Mouse (Mus musculus): ENCODE measurements around the gene Mslnl. TPM values are rescaled to one million over a fixed set of nuclear protein-coding genes. Genes with fewer than 3 reads are reported as not detected.
A peak's percentile ranks its signal among the peaks of the same experiment; 100 is the strongest.
"Not testable (repeated sequence)": the region's sequence is repeated elsewhere in the genome, so short reads cannot be mapped to it uniquely, and the experiment has no call there.

Mslnl gene
- total and polyA plus RNA-seq, 2 experiments from 2014 or later = 0.10 TPM; not detected in 1

DNA sequence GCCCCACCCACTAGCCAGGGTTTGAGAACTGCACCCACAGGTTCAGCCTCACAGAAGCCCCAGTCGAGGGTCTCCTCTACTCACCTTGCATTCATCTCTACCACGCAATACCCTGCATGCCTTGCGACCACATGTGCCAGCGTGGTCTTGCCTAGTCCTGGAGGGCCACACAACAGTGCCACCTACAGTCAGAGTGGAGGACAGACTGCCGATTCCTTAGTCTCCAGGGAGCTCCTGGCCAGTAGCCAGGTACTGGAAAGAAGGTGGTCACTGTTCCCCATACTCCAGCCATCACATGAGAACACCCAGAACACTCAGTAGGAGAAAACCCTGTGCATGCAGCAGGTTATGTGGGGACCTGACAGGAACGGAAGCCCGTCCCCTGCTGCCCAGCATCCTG lies 11.9 kb upstream of the Mslnl start:
- Histone ChIP-seq H3K9ac (no peak overlapping the region), H3K36me3 (ENCODE audit: insufficient read depth) (no peaks in the 10 kb centered on the region), H3K27ac (ENCODE audit: low read depth, low read length) (no peak overlapping the region), H3K4me1 (ENCODE audit: insufficient read depth) (peaks cover 13% of the 10 kb centered on the region; the same call in 1 of the 2 replicates), H3K4me2 (ENCODE audit: low read depth) (no peak overlapping the region), H3K27me3 (ENCODE audit: insufficient read depth, low read length) (no peaks in the 10 kb centered on the region), H3K4me3 (ENCODE audit: low read depth, low read length) (no peak overlapping the region), H3K9me3 (ENCODE audit: low read length) (no peaks in the 10 kb centered on the region)
- WGBS = 77% methylated on average over 7 of the region's 7 CpGs
- peak; percentile 44 for TF ChIP-seq CTCF (IDR thresholded peaks at IDR 0.05; ENCODE audit: low read depth)
- ATAC-seq (no peak), DNase-seq (no peak)

GRCm38 (mm10) chr17:25725264-25725663 lies 10.6 kb upstream of the Mslnl start:
- no peak overlapping the region for H3K4me3 ChIP-seq (ENCODE audit: low read depth, low read length)
- H3K4me2 ChIP-seq (ENCODE audit: low read depth) = no peak overlapping the region
- H3K9ac ChIP-seq = no peak overlapping the region
- peaks cover 13% of the 10 kb centered on the region; the same call in 1 of the 2 replicates for H3K4me1 ChIP-seq (ENCODE audit: insufficient read depth)
- DNase-seq (no peak), ATAC-seq (no peak)
- TF ChIP-seq CTCF (IDR thresholded peaks at IDR 0.05; ENCODE audit: low read depth) = no peak
- WGBS = 81% methylated on average over 6 of the region's 6 CpGs
- H3K27me3 ChIP-seq (ENCODE audit: insufficient read depth, low read length) = no peaks in the 10 kb centered on the region
- H3K9me3 ChIP-seq (ENCODE audit: low read length) = no peaks in the 10 kb centered on the region
- H3K36me3 ChIP-seq (ENCODE audit: insufficient read depth) = peaks cover 2% of the 10 kb centered on the region; the same call in 1 of the 2 replicates
- no peak overlapping the region for H3K27ac ChIP-seq (ENCODE audit: low read depth, low read length)

DNA sequence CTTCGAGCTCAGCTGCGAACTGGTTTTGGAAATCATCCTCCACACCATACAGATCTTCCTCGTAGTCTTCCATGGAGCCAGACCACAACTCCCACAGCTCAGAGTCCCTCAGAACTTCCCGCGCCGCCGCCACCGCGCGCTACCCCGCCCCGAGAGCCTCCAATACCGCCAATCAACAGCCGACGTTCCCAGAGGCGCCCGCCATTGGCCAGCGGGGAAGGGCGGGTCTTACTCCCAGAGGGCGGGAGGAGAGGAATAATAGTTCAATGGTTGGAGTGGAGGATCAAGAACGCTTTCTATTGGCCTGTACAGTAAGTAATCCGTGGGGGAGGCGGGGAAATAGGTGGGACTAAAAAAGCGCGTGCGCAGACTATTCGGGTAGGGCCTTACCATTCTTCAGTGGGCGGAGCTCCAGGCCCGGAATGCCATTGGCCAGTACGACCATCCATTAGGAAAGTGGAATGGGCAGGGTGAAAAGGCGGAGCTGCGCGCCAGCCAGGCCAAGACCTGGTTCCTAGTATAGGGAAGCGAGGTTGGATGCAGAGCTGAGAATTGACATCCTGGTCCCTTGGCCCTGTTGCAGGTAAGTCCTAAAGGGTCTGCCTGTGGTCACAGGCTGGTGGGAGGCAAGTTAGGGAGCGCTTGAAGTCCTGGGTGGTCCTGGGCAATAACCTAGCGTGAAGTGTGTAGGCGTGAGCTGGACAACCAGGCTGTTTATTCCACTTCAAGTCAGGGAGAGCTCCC lies 8.4 kb upstream of the Mslnl start, which contains the start of the genes Chtf18 and Rpusd1:
Gene Chtf18, minus strand, starts transcription at position 155 of the 744 bp plus-strand sequence.
Gene Rpusd1, plus strand, starts transcription at position 406 of the 744 bp plus-strand sequence.
- no peak for TF ChIP-seq CTCF (IDR thresholded peaks at IDR 0.05; ENCODE audit: low read depth)
- peak within 1 kb of the TSS; percentile 62; the same call in 1 of the 2 replicates for H3K27ac ChIP-seq (ENCODE audit: low read depth, low read length)

DNA sequence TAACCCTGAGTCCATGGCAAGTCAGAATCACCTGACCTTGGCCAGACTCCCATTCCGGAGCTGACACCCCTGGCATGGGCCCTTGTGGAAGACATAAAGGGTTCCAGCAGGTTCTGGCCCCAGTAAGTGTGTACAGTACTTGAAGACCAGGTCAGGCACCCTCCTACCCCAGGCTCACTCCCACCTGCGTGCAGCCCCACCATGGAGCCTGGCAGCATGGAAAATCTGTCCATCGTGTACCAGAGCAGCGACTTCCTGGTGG lies 7.9 kb upstream of the Mslnl start:
- Histone ChIP-seq H3K27ac (ENCODE audit: low read depth, low read length) (peak overlapping the region; percentile 62; the same call in 1 of the 2 replicates), H3K36me3 (ENCODE audit: insufficient read depth) (peaks cover 15% of the 10 kb centered on the region; the same call in 1 of the 2 replicates), H3K9me3 (ENCODE audit: low read length) (no peaks in the 10 kb centered on the region), H3K27me3 (ENCODE audit: insufficient read depth, low read length) (no peaks in the 10 kb centered on the region), H3K4me3 (ENCODE audit: low read depth, low read length) (peak overlapping the region; percentile 67), H3K4me1 (ENCODE audit: insufficient read depth) (peaks cover 13% of the 10 kb centered on the region; the same call in 1 of the 2 replicates), H3K4me2 (ENCODE audit: low read depth) (peak overlapping the region; percentile 94), H3K9ac (peak overlapping the region; percentile 61)
- ATAC-seq (no peak), DNase-seq (no peak)
- TF ChIP-seq CTCF (IDR thresholded peaks at IDR 0.05; ENCODE audit: low read depth) = no peak
- WGBS = 19% methylated on average over 4 of the region's 4 CpGs

More for the DNA sequence above, 8.4 kb upstream of the Mslnl start, which contains the start of the genes Chtf18 and Rpusd1:
- Histone ChIP-seq H3K4me1 (ENCODE audit: insufficient read depth) (peaks cover 13% of the 10 kb centered on the region; the same call in 1 of the 2 replicates), H3K36me3 (ENCODE audit: insufficient read depth) (peaks cover 15% of the 10 kb centered on the region; the same call in 1 of the 2 replicates), H3K4me3 (ENCODE audit: low read depth, low read length) (peak within 1 kb of the TSS; percentile 67), H3K9ac (peak within 1 kb of the TSS; percentile 61), H3K9me3 (ENCODE audit: low read length) (no peaks in the 10 kb centered on the region), H3K4me2 (ENCODE audit: low read depth) (peak within 1 kb of the TSS; percentile 94), H3K27me3 (ENCODE audit: insufficient read depth, low read length) (no peaks in the 10 kb centered on the region)
- DNase-seq = peak; percentile 100
- peak; percentile 99 for ATAC-seq
- 2% methylated on average over 37 of the region's 37 CpGs for WGBS

DNA sequence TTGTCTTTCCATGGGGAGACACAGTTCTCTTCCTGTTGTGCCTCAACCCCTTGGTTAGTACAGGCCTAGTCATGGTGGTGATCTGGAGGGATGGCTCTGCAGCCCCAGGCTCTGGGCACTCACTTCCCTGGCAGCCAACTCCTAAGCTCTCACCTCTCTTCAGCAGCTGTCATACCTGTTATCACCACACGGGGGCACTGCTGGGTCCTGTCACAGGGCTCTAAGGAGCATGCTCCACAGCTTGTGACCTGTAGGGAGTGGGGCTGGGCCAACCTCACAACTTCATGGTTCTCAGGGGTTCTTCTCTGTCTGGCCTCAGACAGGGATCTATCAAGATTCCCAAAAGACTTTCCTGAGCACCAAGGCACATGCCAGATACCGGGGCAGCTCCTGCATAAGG lies 3.8 kb upstream of the Mslnl start:
- WGBS = 19% methylated on average over 2 of the region's 2 CpGs
- peak; percentile 87 for DNase-seq

GRCm38 (mm10) chr17:25735246-25735645 lies 596 bp upstream of the Mslnl start:
- no peaks in the 10 kb centered on the region for H3K9me3 ChIP-seq (ENCODE audit: low read length)
- no peak overlapping the region for H3K4me2 ChIP-seq (ENCODE audit: low read depth)
- H3K4me1 ChIP-seq (ENCODE audit: insufficient read depth) = no peaks in the 10 kb centered on the region
- WGBS = 87% methylated on average over 5 of the region's 5 CpGs
- no peak overlapping the region for H3K9ac ChIP-seq
- ATAC-seq (no peak), DNase-seq (no peak)
- no peak overlapping the region for H3K27ac ChIP-seq (ENCODE audit: low read depth, low read length)
- TF ChIP-seq CTCF (IDR thresholded peaks at IDR 0.05; ENCODE audit: low read depth) = no peak
- no peak overlapping the region for H3K4me3 ChIP-seq (ENCODE audit: low read depth, low read length)
- no peaks in the 10 kb centered on the region for H3K27me3 ChIP-seq (ENCODE audit: insufficient read depth, low read length)
- H3K36me3 ChIP-seq (ENCODE audit: insufficient read depth) = peaks cover 13% of the 10 kb centered on the region; the same call in 1 of the 2 replicates

More for the DNA sequence above, 3.8 kb upstream of the Mslnl start:
- no peak overlapping the region for H3K4me3 ChIP-seq (ENCODE audit: low read depth, low read length)
- H3K27ac ChIP-seq (ENCODE audit: low read depth, low read length) = no peak overlapping the region
- peaks cover 9% of the 10 kb centered on the region; the same call in 1 of the 2 replicates for H3K4me1 ChIP-seq (ENCODE audit: insufficient read depth)
- H3K9me3 ChIP-seq (ENCODE audit: low read length) = no peaks in the 10 kb centered on the region
- no peaks in the 10 kb centered on the region for H3K27me3 ChIP-seq (ENCODE audit: insufficient read depth, low read length)
- ATAC-seq = no peak
- H3K4me2 ChIP-seq (ENCODE audit: low read depth) = no peak overlapping the region
- no peak overlapping the region for H3K9ac ChIP-seq
- peak; percentile 95 for TF ChIP-seq CTCF (IDR thresholded peaks at IDR 0.05; ENCODE audit: low read depth)
- H3K36me3 ChIP-seq (ENCODE audit: insufficient read depth) = peaks cover 15% of the 10 kb centered on the region; the same call in 1 of the 2 replicates

DNA sequence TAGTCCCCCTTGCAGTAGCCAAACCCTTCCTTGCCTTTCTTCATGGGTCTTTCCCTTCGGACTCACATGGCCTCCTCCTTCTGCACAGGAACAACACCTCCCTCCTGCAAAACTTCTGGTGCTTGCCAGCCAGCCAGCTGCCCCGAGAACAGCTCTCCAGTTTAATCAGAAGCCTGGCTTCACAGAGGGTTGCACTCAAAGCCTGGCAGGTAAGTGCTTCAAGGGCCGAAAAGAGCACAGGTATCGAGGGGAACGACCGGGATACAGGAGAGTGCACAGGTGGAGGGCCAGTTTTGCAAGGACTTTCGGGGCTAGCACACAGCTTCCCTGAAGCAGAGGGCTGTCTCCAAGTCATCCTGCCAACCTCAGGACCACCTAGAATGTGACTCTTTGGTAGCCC lies 3.0 kb downstream of the Mslnl start:
- no peak for ATAC-seq
- H3K4me2 ChIP-seq (ENCODE audit: low read depth) = no peak overlapping the region
- H3K4me3 ChIP-seq (ENCODE audit: low read depth, low read length) = no peak overlapping the region
- H3K36me3 ChIP-seq (ENCODE audit: insufficient read depth) = no peaks in the 10 kb centered on the region
- no peak overlapping the region for H3K27ac ChIP-seq (ENCODE audit: low read depth, low read length)
- H3K9me3 ChIP-seq (ENCODE audit: low read length) = no peaks in the 10 kb centered on the region
- no peak overlapping the region for H3K9ac ChIP-seq
- WGBS = 81% methylated on average over 7 of the region's 7 CpGs
- TF ChIP-seq CTCF (IDR thresholded peaks at IDR 0.05; ENCODE audit: low read depth) = no peak
- no peak for DNase-seq
- no peaks in the 10 kb centered on the region for H3K27me3 ChIP-seq (ENCODE audit: insufficient read depth, low read length)
- H3K4me1 ChIP-seq (ENCODE audit: insufficient read depth) = no peaks in the 10 kb centered on the region

- not testable (repeated sequence) for H3K4me2 ChIP-seq (ENCODE audit: low read depth); H3K27me3 ChIP-seq (ENCODE audit: insufficient read depth, low read length); DNase-seq; H3K4me3 ChIP-seq (ENCODE audit: low read depth, low read length); H3K9ac ChIP-seq; ATAC-seq; H3K9me3 ChIP-seq (ENCODE audit: low read length); H3K27ac ChIP-seq (ENCODE audit: low read depth, low read length); H3K4me1 ChIP-seq (ENCODE audit: insufficient read depth); H3K36me3 ChIP-seq (ENCODE audit: insufficient read depth)
- 63% methylated on average over 12 of the region's 12 CpGs for WGBS
Measured at GRCm38 (mm10) chr17:25741471-25741870, 5.6 kb downstream of the Mslnl start.
